Mouse (Mus musculus) intestine, embryonic 15.5 days (tissue): Measurements from ENCODE around the gene Stxbp3. TPM values are rescaled to one million over a fixed set of nuclear protein-coding genes. Genes with fewer than 3 reads are reported as not detected.

Experiments used
- ATAC-seq: fragments of 200-750 bp; cut with Nextera tagmentation; 2 replicates; pipeline ENCODE4 v1.8.0; 2017; ENCODE audit warnings: moderate TSS enrichment, moderate library complexity
- H3K27ac ChIP-seq: fragments of 300-500 bp; sonication (generic); 2 replicates; pipeline ENCODE4 v1.5.1; 2015; ENCODE audit warnings: mild to moderate bottlenecking, inconsistent platforms
- H3K27me3 ChIP-seq: fragments of 300-500 bp; sonication (generic); replicated peaks from 2 replicates; pipeline ENCODE4 v1.6.1; 2015; ENCODE audit warnings: inconsistent platforms
- H3K36me3 ChIP-seq: fragments of 300-500 bp; sonication (generic); 2 replicates; pipeline ENCODE4 v1.6.1; 2015; ENCODE audit warnings: inconsistent platforms
- H3K4me1 ChIP-seq: fragments of 300-500 bp; sonication (generic); replicated peaks from 2 replicates; pipeline ENCODE4 v1.6.1; 2015; ENCODE audit warnings: inconsistent platforms
- H3K4me2 ChIP-seq: fragments of 300-500 bp; sonication (generic); replicated peaks from 2 replicates; pipeline ENCODE4 v1.6.1; 2015; ENCODE audit warnings: mild to moderate bottlenecking, inconsistent platforms
- H3K4me3 ChIP-seq: fragments of 300-500 bp; sonication (generic); replicated peaks from 2 replicates; pipeline ENCODE4 v1.5.1; 2015; ENCODE audit warnings: inconsistent platforms
- H3K9ac ChIP-seq: fragments of 300-500 bp; sonication (generic); 2 replicates; pipeline ENCODE4 v1.6.1; 2015; ENCODE audit warnings: inconsistent platforms
- H3K9me3 ChIP-seq: fragments of 300-500 bp; sonication (generic); 2 replicates; pipeline ENCODE4 v1.6.1; 2016; ENCODE audit warnings: inconsistent platforms
- WGBS: fragments of 180-500 bp; shearing (Covaris S2); methylation state at CpG from one replicate; pipeline ENCODE4 v1.1.7; 2015; 5-methylcytosine and 5-hydroxymethylcytosine counted together
- polyA plus RNA-seq: library from polyadenylated mRNA; unstranded; fragments of >200 nt; fragmentation: Nextera tagmentation; extraction: Ambion mirVana; gene quantifications from 2 replicates; pipeline ENCODE4 v1.2.1, GENCODE M21; 2015

Stxbp3 gene
- polyA plus RNA-seq, 1 experiment from 2014 or later = 46.0 TPM

GRCm38 (mm10) chr3:108770725-108771368 is 69.5 kb downstream of the Stxbp3 start:
- 23% methylated on average over 6 of the region's 6 CpGs for WGBS
- Histone ChIP-seq H3K4me2 (no peak overlapping the region), H3K9me3 (no peaks in the 10 kb centered on the region), H3K4me1 (no peaks in the 10 kb centered on the region; the same call in 1 of the 2 replicates), H3K4me3 (no peak overlapping the region), H3K27ac (peak overlapping the region; percentile 75), H3K36me3 (no peaks in the 10 kb centered on the region), H3K9ac (no peak overlapping the region), H3K27me3 (no peaks in the 10 kb centered on the region)
- peak; percentile 78 for ATAC-seq

GRCm38 (mm10) chr3:108769547-108769946 is 70.8 kb downstream of the Stxbp3 start:
- Histone ChIP-seq H3K27ac (no peak overlapping the region), H3K4me1 (peaks cover 3% of the 10 kb centered on the region; the same call in 1 of the 2 replicates), H3K9me3 (no peaks in the 10 kb centered on the region), H3K4me2 (no peak overlapping the region), H3K4me3 (no peak overlapping the region), H3K9ac (no peak overlapping the region), H3K36me3 (no peaks in the 10 kb centered on the region), H3K27me3 (no peaks in the 10 kb centered on the region)
- ATAC-seq = peak; percentile 44
- WGBS = 52% methylated on average over 6 of the region's 6 CpGs

DNA sequence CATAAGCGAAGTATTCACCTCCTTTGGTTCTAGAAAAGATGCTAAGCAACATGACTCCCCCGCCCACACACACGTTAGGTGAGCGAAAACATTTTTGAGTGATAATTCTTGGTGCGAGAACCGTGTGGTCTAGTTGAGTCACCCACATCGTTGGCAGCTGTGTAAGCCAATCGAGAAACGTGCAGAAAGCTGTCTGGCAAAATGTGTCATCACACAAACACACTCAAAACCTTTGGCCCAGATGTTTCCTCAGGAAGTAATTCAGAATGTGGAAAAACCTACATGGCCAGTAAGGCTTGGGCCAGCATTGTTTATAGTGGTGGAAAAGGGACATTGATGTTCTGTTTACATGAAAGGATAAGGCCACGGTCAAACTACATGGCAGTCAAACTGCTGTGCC is 72.9 kb downstream of the Stxbp3 start:
- no peak overlapping the region for H3K27ac ChIP-seq
- H3K4me2 ChIP-seq = no peak overlapping the region
- peaks cover 3% of the 10 kb centered on the region; the same call in 1 of the 2 replicates for H3K4me1 ChIP-seq
- H3K9me3 ChIP-seq = no peaks in the 10 kb centered on the region
- H3K36me3 ChIP-seq = no peaks in the 10 kb centered on the region
- 62% methylated on average over 10 of the region's 10 CpGs for WGBS
- no peaks in the 10 kb centered on the region for H3K27me3 ChIP-seq
- H3K9ac ChIP-seq = no peak overlapping the region
- no peak overlapping the region for H3K4me3 ChIP-seq
- ATAC-seq = no peak

DNA sequence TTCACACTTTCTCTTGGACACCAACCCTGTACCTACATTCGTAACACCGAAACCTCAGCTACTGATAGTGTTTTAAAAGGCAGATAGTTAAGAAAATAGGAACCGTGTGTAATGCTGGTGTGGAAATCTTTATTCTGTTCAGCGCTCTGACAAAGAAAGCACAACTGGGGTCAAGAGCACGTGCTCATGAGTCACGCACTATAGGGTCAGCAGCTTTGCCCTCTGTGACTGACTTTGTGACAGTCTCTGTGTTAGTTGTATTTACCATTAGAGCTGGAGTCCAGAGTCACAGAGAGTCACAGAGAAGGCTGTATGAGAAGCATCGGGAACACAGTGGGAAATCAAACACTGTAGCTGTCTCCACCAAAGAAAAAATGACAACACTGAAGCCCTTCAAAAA is 73.4 kb downstream of the Stxbp3 start:
- Histone ChIP-seq H3K4me1 (peaks cover 3% of the 10 kb centered on the region; the same call in 1 of the 2 replicates), H3K4me2 (no peak overlapping the region), H3K36me3 (no peaks in the 10 kb centered on the region), H3K27ac (no peak overlapping the region), H3K4me3 (no peak overlapping the region), H3K9me3 (no peaks in the 10 kb centered on the region), H3K9ac (no peak overlapping the region), H3K27me3 (no peaks in the 10 kb centered on the region)
- WGBS = 85% methylated on average over 7 of the region's 7 CpGs
- no peak for ATAC-seq

DNA sequence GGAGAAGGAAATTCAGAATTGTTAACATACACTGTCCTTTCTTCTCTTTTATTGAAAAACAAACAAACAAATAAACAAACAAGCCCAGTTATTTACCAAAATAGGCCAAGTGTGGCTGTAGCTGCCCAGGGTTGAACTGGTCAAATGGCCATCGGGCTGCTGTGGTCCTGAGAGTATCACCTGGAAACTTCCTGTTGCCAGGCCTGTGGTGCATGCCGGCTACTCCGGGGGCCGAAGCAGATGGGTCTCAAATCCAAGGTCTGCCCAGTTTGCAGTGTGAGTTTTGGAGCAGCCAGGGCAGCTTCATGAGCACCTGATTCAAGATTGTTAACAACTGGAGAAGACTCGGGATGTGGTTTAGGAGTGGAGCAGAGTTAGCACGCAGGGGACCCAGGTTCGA is 74.8 kb downstream of the Stxbp3 start:
- H3K9me3 ChIP-seq = no peaks in the 10 kb centered on the region
- no peak overlapping the region for H3K27ac ChIP-seq
- 82% methylated on average over 7 of the region's 7 CpGs for WGBS
- no peak overlapping the region for H3K4me2 ChIP-seq
- H3K36me3 ChIP-seq = no peaks in the 10 kb centered on the region
- no peaks in the 10 kb centered on the region for H3K27me3 ChIP-seq
- H3K4me1 ChIP-seq = 0 out of 2 replicates have a peak, but pooled peaks cover 3% of the 10 kb centered on the region
- H3K4me3 ChIP-seq = no peak overlapping the region
- ATAC-seq = no peak
- H3K9ac ChIP-seq = no peak overlapping the region

DNA sequence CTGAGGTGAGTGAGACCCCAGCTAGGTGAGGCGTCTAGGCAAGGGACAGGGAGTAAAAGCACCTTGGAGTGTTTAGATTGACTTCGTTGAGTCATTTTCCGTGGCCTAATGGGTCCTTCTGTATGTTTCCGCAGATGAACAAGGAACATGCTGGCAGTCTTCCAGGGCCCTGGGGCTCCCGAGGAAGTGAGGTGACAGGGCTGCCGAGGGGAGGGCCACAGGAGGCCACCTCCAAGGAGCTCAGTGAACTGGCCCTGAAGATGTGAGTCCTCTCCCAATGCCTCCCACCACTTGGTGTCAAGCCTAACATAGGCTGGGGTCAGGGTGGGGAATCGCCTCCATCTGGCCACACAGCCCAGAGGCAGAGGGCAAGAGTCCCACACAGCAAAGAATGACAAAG is 75.3 kb downstream of the Stxbp3 start:
- 43% methylated on average over 7 of the region's 7 CpGs for WGBS
- Histone ChIP-seq H3K4me2 (no peak overlapping the region), H3K36me3 (no peaks in the 10 kb centered on the region), H3K27ac (no peak overlapping the region), H3K27me3 (no peaks in the 10 kb centered on the region), H3K4me3 (no peak overlapping the region), H3K4me1 (0 out of 2 replicates have a peak, but pooled peaks cover 8% of the 10 kb centered on the region), H3K9me3 (no peaks in the 10 kb centered on the region), H3K9ac (no peak overlapping the region)
- ATAC-seq = peak; percentile 19; the same call in 1 of the 2 replicates

GRCm38 (mm10) chr3:108763691-108764090 is 76.6 kb downstream of the Stxbp3 start:
- no peak overlapping the region for H3K27ac ChIP-seq
- no peaks in the 10 kb centered on the region for H3K36me3 ChIP-seq
- no peak overlapping the region for H3K4me3 ChIP-seq
- no peak overlapping the region for H3K4me2 ChIP-seq
- no peaks in the 10 kb centered on the region for H3K27me3 ChIP-seq
- 0 out of 2 replicates have a peak, but pooled peaks cover 8% of the 10 kb centered on the region for H3K4me1 ChIP-seq
- 62% methylated on average over 2 of the region's 2 CpGs for WGBS
- H3K9me3 ChIP-seq = no peaks in the 10 kb centered on the region
- no peak overlapping the region for H3K9ac ChIP-seq
- ATAC-seq = no peak

GRCm38 (mm10) chr3:108762597-108763111 is 77.7 kb downstream of the Stxbp3 start:
- 61% methylated on average over 7 of the region's 7 CpGs for WGBS
- no peak overlapping the region for H3K9ac ChIP-seq
- H3K27ac ChIP-seq = no peak overlapping the region
- H3K9me3 ChIP-seq = no peaks in the 10 kb centered on the region
- no peaks in the 10 kb centered on the region for H3K27me3 ChIP-seq
- no peak for ATAC-seq
- no peak overlapping the region for H3K4me2 ChIP-seq
- no peaks in the 10 kb centered on the region for H3K36me3 ChIP-seq
- H3K4me3 ChIP-seq = no peak overlapping the region
- 0 out of 2 replicates have a peak, but pooled peaks cover 8% of the 10 kb centered on the region for H3K4me1 ChIP-seq

GRCm38 (mm10) chr3:108759566-108760420 is 80.5 kb downstream of the Stxbp3 start:
- H3K9ac ChIP-seq = no peak overlapping the region
- no peaks in the 10 kb centered on the region for H3K36me3 ChIP-seq
- H3K4me1 ChIP-seq = 0 out of 2 replicates have a peak, but pooled peaks cover 5% of the 10 kb centered on the region
- H3K9me3 ChIP-seq = no peaks in the 10 kb centered on the region
- H3K4me3 ChIP-seq = no peak overlapping the region
- peak overlapping the region; percentile 23 for H3K27ac ChIP-seq
- 53% methylated on average over 11 of the region's 11 CpGs for WGBS
- peak; percentile 69 for ATAC-seq
- H3K27me3 ChIP-seq = no peaks in the 10 kb centered on the region
- H3K4me2 ChIP-seq = no peak overlapping the region

- no peaks in the 10 kb centered on the region for H3K36me3 ChIP-seq
- H3K9me3 ChIP-seq = no peaks in the 10 kb centered on the region
- H3K9ac ChIP-seq = no peak overlapping the region
- no peak overlapping the region for H3K4me2 ChIP-seq
- H3K27me3 ChIP-seq = no peaks in the 10 kb centered on the region
- H3K27ac ChIP-seq = no peak overlapping the region
- 0 out of 2 replicates have a peak, but pooled peaks cover 5% of the 10 kb centered on the region for H3K4me1 ChIP-seq
- no peak overlapping the region for H3K4me3 ChIP-seq
- no peak for ATAC-seq
- WGBS = 64% methylated on average over 9 of the region's 9 CpGs
These were observed 82.8 kb downstream of the Stxbp3 start for GRCm38 (mm10) chr3:108757570-108757969.

GRCm38 (mm10) chr3:108756131-108756530 is 84.2 kb downstream of the Stxbp3 start:
- H3K27ac ChIP-seq = no peak overlapping the region
- 0 out of 2 replicates have a peak, but pooled peaks cover 5% of the 10 kb centered on the region for H3K4me1 ChIP-seq
- no peak overlapping the region for H3K4me3 ChIP-seq
- no peaks in the 10 kb centered on the region for H3K9me3 ChIP-seq
- no peak overlapping the region for H3K4me2 ChIP-seq
- H3K27me3 ChIP-seq = no peaks in the 10 kb centered on the region
- no peak overlapping the region for H3K9ac ChIP-seq
- 86% methylated on average over 1 of the region's 1 CpGs for WGBS
- ATAC-seq = no peak
- H3K36me3 ChIP-seq = no peaks in the 10 kb centered on the region

- Histone ChIP-seq H3K27ac (no peak overlapping the region), H3K4me1 (0 out of 2 replicates have a peak, but pooled peaks cover 5% of the 10 kb centered on the region), H3K9ac (no peak overlapping the region), H3K36me3 (no peaks in the 10 kb centered on the region), H3K4me2 (no peak overlapping the region), H3K9me3 (no peaks in the 10 kb centered on the region), H3K4me3 (no peak overlapping the region), H3K27me3 (no peaks in the 10 kb centered on the region)
- WGBS = 86% methylated on average over 2 of the region's 2 CpGs
- ATAC-seq = no peak
These were observed 84.8 kb downstream of the Stxbp3 start for GRCm38 (mm10) chr3:108755542-108755941.
